Mouse (Mus musculus) megakaryocyte, embryonic 14.5 days (primary cell): Measurements from ENCODE around the gene Tbx18.

ENCODE experiments used
- FLI1 ChIP-seq: IDR thresholded peaks from 2 replicates; pipeline ENCODE4 v1.6.1; 2012; ENCODE audit warnings: low read length, inconsistent platforms, mixed read lengths
- GATA1 ChIP-seq: IDR thresholded peaks from 3 replicates; pipeline ENCODE4 v1.6.1; 2012; ENCODE audit warnings: mixed read lengths, low read length, inconsistent platforms, borderline replicate concordance

DNA sequence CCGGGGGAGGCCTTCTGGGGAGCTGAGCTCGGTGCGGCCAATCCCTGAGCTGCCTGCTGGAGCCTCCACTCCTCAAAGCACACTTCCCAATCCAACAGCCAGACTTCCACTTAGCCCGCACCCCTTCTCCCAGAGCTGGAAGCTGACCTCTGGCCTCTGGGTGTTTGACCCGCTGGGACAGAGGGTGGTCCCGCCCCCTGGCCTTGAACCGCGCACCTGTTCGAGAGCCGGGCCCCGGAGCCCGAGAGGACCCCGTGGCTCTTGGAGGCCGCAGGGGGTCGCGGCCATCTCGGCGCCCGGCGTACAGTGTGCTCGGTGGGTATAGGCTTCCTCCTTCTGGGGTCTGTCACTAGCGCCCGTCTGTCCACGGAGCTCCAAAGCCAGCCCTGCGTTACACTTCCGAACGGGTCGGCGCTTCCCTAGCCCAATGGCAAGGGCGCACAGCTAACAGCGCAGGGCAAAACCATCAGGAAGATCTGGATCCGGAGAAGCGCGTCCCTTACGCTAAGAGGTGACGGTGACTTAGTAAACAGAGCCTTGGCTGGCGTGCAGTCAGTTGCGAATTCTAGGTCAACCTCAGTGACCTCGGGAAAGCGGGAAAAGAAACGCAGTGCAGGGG lies 8.6 kb upstream of the Tbx18 start:
- TF ChIP-seq GATA1 (no peak), FLI1 (no peak)
